Mouse (Mus musculus): Measurements from ENCODE around the gene Agbl5.

Agbl5 gene

DNA sequence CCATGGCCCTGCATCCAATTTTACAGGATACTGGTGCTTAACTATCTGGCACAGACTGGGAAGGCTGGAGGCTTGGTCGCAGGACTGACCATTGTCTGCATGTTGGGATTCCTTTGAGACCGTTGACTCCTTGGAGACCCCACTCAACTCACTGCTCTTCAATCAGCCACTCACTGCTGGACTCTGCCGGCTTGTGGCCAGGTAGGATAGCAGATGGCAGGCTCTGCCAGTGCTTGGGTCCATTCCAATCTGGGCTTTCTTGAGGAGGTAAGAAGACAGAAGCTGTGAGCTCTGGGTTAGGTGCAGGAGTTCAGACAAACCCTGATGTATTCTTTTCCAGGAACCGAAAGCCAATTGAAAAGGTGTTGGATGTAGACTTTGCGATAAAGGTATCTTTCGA lies 65.6 kb downstream of the Agbl5 start:
- DNase-seq (ENCODE audit: low spot score) = no peak

GRCm38 (mm10) chr5:30954556-30954955 lies 66.1 kb downstream of the Agbl5 start:
- no peak for DNase-seq (ENCODE audit: low spot score)

- DNase-seq (ENCODE audit: low spot score) = no peak
Measured at GRCm38 (mm10) chr5:30955751-30956150, 67.3 kb downstream of the Agbl5 start.

Data from layer of hippocampus, adult 9-10 months (tissue).